Mouse (Mus musculus) left cerebral cortex, postnatal 36 days (tissue): ENCODE measurements around the gene Dctn5. TPM values are rescaled to one million over a fixed set of nuclear protein-coding genes. Genes with fewer than 3 reads are reported as not detected.
A peak's percentile ranks its signal among the peaks of the same experiment; 100 is the strongest.
"Not testable (repeated sequence)": the region's sequence is repeated elsewhere in the genome, so short reads cannot be mapped to it uniquely, and the experiment has no call there.

Source experiments
- DNase-seq, 2 experiments: peaks; one replicate each; pipeline ENCODE4 v3.0.0; 2021 to 2022; ENCODE audit warnings: low spot score in 2 of 2, mixed read lengths in 1 of 2
- intact Hi-C: fragments of 180-260 bp; cut with DNase I; formaldehyde crosslinking; loops from one replicate; pipeline ENCODE4 v1.15.1; 2025
- total RNA-seq, 2 experiments: library from RNA; stranded (reverse); gene quantifications; 2 replicates each; pipeline ENCODE4 v1.2.3; 2021

The Dctn5 gene
- total RNA-seq = 100 to 1,000 TPM in 1 of 2 experiments, 10 to 100 TPM in 1; 99.2 to 101 TPM

DNA sequence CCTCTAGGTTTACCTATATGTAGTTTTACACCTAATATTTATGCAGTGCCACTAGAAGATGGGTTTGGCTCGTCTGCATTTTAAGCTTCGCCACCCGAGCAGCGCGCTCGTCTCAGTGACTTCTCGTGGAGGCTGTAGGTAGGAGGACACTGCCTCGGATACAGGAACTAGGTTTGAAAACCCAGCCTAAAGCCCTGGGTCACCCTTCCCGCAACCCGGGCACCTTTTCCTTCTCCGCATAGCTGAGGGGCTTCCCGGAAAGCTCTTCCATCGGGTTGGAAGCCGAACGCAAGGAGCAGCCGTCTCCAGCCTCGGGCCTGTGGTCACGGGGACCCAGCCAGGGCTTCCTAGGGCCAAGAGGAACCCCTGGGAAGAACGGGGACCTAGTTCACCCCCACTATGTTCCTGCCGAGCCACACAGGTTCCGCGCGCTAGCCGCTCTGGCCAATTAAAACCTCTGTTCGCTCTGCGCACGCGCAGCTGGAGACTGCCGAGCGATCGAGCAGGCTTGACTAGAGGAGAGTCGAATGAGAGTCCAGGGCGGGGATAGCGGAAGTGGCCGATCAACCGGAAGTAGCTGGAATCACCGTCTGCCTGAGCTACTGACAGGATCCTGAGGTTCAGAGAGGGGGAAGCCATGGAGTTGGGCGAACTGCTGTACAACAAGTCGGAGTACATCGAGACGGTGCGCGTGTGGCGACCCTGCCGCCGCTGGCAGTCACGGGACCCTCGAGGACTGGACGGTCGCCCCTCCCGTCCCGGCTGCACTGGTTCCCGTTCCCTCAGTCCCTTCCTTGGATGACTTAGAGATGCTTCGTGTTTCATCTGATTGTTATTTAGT, at the start of gene Dctn5, which contains the start of gene Palb2:
TSS of gene Dctn5 (plus strand) at position 545 of the 841 bp plus-strand sequence.
TSS of gene Palb2 (minus strand) at position 489 of the 841 bp plus-strand sequence.
- DNase-seq = peak; percentile 99

DNA sequence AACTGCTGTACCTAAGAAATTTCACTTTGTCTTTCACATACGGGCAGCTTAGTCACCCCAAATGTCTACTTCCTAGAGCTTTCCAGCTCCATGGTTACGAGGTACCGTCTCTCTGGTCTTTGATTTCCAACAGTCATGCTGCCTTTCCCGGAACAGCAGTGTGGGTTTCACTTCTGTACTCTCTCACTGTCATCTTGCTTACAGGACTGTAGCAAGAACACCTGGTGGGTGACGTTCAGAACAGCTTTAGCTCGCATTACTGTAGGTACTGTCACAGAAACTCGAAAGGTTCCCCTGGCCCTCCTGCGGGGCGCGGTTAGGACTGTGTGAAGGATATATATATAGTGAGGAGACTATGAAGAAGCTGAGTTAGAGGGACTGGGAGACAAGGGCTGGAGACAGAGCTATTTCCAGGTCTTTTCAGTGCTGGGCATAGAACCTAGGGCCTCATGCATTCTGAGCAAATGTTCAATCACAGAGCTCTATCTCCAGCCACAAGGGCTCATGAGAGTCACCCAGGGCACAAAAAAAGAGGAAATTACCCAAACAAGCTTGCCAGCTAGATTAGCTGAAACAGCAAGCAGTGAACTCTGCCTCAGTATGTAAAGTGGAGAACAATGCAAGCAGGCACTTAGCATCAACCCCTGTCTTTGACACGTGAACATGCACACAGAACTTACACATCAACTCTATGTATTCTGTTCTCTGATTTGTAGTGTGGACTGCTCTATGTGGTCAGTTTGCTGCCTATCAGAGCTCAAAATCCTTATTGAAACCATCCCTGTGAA, 45.5 kb upstream of the Dctn5 start:
- intact Hi-C loops = no loop called here
- peak in 1 of 2 experiments; percentile 17 for DNase-seq

More for the DNA sequence above, at the start of gene Dctn5, which contains the start of gene Palb2:
- intact Hi-C loops = no loop called here

- intact Hi-C loops = no loop called here
- DNase-seq = no peak
These were observed 38.1 kb upstream of the Dctn5 start for GRCm38 (mm10) chr7:122094564-122095330.

GRCm38 (mm10) chr7:122098009-122098408, 34.8 kb upstream of the Dctn5 start:
- intact Hi-C loops = no loop called here

GRCm38 (mm10) chr7:122099222-122099621, 33.6 kb upstream of the Dctn5 start:
- intact Hi-C loops = no loop called here
- peak in 1 of 2 experiments; percentile 16 for DNase-seq

More at GRCm38 (mm10) chr7:122098009-122098408, 34.8 kb upstream of the Dctn5 start:
- no peak for DNase-seq

- not testable (repeated sequence) for DNase-seq
- intact Hi-C loops = loop anchor here (5.0 kb wide), 1 partner anchor 34 kb away; the partner anchor contains the start of genes Ears2 and Ubfd1
These were observed 31.7 kb upstream of the Dctn5 start for GRCm38 (mm10) chr7:122101014-122101746.

GRCm38 (mm10) chr7:122101747-122102244, 31.0 kb upstream of the Dctn5 start, which contains the start of gene Ndufab1:
Gene Ndufab1 (minus strand): TSS chr7:122101886.
- peak; percentile 88 to 92 for DNase-seq
- intact Hi-C loops = loop anchor here (5.0 kb wide), 1 partner anchor 34 kb away; the partner anchor contains the start of genes Ears2 and Ubfd1

- DNase-seq = no peak
- intact Hi-C loops = no loop called here
These were observed 24.6 kb upstream of the Dctn5 start for GRCm38 (mm10) chr7:122108206-122108605.

DNA sequence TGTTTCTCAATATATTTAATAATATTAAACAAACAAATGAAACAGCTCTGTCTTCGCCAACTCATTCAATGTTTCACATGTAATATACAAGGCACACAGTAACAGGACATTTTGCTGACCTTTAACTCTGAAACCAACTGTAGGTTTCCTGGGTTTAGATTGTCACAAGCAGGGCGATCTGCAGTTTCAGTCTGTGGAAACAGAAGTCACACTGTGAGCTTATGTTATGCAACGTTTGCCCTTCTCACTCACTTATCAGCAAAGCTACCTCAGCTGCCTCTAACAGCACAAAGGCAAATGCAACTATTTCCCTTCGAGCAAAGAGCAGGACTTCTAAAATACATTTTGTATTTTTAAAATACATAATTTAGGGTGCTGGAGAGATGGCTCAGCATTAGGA, 9.3 kb upstream of the Dctn5 start:
- intact Hi-C loops = no loop called here
- no peak for DNase-seq

DNA sequence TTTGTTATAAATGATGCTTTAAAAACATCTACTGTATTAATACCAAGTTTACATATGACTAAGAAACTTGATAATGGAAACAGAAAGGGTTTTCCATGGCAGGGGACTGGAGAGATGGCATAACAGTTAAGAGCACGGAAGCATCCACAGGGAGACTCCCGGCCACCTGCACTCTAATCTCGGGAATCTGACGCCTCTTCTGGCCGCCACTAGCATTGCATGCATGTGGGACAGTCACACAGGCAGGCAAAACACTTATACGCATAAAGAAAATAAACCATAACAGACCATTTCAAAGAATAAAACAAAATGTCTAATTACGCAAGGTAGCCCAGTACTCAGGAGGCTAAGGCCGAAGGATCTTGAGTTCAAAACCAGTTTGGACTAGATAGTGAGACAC, 7.2 kb upstream of the Dctn5 start:
- intact Hi-C loops = no loop called here
- no peak for DNase-seq

GRCm38 (mm10) chr7:122126946-122127345, 5.9 kb upstream of the Dctn5 start:
- no peak for DNase-seq

DNA sequence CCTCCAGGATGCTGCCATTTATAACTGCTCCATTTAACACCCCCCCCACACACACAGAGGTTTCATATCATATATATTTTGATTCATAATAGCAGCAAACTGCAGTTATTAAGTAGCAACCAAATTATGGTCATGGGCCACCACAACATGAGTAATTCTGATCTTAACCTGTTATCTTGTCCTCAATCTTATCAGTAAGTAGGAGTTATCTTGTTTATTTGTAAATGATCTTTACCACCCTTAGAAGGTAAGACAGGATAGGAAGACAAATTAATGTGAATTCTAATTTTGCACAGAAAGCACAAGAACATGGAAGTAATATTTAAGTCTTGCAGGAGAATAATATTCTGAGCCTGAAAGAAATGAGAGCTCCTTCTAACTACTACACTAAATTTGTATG, 1.0 kb upstream of the Dctn5 start:
- intact Hi-C loops = no loop called here

More at GRCm38 (mm10) chr7:122126946-122127345, 5.9 kb upstream of the Dctn5 start:
- intact Hi-C loops = no loop called here

GRCm38 (mm10) chr7:122133338-122133625, 441 bp downstream of the Dctn5 start:
- intact Hi-C loops = no loop called here
- DNase-seq = no peak

More for the DNA sequence above, 1.0 kb upstream of the Dctn5 start:
- DNase-seq = no peak

DNA sequence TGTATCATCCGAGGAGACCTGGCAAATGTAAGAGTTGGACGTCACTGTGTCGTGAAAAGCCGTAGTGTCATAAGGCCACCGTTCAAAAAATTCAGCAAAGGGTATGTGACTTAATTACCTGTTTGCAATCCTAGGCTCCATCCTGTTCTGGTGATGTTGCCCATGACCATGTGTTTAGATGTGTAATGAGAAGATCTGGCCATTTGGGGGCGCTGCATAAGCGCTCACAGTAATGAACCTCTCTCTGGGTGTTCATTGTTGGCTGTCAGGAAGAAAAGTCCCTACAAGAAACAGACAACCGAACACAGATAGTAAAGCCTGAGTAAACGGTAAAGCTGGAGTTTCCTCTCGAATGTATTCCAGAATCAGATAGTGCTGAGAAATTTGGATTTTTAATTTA, 2.2 kb downstream of the Dctn5 start:
- no peak for DNase-seq
- intact Hi-C loops = no loop called here

GRCm38 (mm10) chr7:122137071-122137470, 4.2 kb downstream of the Dctn5 start:
- intact Hi-C loops = no loop called here
- DNase-seq = no peak

DNA sequence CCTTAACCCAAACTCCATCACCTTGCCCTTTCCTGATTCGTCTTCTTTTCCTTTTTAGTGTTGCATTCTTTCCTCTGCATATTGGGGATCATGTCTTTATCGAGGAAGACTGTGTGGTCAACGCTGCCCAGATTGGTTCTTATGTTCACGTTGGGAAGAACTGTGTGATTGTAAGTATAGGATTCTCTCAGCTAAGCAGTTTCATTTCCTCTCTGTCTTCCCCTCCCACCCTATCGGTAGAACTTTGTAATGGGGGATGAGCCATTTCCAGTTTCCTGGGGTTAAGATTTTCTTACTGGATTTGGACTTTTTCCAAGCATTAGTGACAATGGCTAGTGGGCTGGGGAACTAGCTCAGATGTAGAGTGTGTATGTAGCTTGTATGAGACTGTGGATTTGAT, 5.3 kb downstream of the Dctn5 start:
- DNase-seq = no peak
- intact Hi-C loops = no loop called here

DNA sequence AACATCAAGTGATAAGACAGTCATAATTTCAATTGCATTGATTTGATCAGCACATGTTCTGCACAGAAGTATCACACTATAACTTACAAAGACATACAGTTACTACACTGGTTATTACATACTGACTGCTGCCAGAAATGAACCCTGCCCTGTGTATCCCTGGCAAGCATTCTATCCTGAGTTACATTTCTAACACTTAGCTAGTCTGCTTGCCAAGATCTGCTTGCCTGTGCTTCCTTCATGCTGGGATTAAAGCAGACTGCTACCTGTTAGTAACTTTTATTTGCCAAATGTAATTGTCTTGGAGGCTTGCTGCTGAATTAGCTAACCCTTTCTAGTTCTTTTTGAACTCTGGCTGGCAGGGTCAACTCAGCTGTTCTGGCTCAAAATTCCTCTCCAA, 8.2 kb downstream of the Dctn5 start:
- intact Hi-C loops = no loop called here
- DNase-seq = no peak

DNA sequence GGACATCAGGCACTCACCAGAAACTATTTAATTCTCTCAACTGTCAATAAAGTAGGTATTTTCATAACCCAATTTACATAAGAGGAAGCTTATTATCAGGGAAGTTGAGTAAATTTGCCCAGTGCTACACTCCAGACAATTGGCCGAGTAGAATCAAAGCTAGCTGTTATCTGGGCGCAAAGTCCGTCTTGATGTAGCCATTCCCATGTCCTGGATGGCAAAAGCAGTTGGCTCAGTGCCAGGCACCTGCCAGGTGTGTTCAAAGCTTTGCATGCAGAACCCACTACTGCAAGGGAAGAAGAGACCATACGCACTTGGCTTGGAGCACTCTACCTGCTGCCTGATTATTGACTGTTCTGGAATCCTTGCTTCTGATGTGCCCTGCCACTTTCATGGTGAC, 19.6 kb downstream of the Dctn5 start:
- intact Hi-C loops = no loop called here
- no peak for DNase-seq

DNA sequence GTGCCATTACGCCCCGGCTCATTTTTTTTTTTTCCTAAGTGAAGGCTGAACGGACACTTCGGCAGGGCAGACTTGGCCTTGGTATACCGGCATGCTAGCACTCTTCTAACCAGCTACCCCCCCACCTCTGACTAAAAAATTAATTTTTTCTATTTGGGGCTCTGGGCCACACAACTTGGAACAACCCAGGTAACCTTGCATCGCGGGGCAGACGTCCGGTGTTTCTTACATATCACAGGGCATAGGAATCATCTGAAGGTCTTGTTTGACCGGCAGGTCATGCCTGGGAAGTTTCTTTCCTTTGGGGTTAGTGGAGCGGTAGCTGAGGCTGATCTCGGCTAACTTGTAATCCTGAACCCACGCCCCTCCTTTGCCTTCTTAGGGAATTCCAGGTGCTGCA, 25.6 kb downstream of the Dctn5 start:
- intact Hi-C loops = no loop called here
- no peak for DNase-seq
